Mouse (Mus musculus) lung, postnatal 0 days (tissue): ENCODE measurements around the gene Dusp11.

Experiments
- CTCF ChIP-seq: IDR thresholded peaks from 2 replicates; pipeline ENCODE4 v1.5.1; 2016; ENCODE audit warnings: antibody characterized with exemption, mild to moderate bottlenecking
- EP300 ChIP-seq: IDR thresholded peaks from 2 replicates; pipeline ENCODE4 v1.6.1; 2016; ENCODE audit warnings: antibody characterized with exemption, mild to moderate bottlenecking, control low read depth

DNA sequence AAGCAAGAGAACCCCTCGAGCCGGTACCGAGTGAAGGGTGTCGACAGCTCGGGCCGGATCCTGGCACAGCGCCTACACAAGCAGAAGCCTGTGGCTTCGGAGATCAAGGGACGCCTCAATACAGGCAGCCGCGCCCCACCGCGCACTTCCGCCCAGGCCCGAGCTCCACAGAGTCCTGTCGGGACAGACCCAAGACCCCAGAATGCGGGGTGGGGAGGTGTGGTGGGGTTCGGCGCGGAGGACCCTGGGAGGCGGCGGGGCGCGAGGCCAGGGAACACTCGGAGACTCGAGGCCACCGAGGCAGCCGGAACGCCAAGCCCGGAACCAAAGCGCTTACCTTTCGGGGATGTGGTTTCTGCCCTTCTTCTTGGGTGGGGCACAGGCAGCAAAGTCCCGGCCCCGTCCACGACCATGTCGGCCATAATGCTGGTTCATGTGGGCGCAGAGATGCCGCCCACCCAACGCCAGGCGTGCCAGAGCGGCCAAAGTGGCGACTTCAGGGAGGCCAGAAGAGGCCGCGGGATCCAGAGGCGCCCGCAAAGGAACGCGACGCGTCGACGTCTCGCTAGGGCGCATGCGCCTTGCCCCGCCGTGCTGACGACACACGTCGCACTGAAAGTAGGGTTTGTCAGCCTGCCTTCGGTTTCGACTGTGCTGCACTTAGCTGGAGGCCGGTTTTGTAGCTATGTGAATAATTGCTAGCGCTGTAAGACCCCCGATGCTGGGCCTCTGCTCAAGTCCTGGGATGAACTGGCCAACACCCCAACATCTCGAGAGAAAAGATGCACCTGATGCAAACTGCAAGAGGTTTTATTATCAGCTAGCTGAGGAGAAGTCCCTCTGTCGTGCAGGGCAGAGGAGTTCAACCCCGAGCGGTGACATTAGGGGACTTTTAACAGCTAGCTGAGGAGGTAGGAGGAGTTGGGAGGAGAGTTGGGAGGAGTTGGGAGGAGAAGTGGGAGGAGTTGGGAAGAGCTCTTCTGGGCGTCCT, at the start of gene Dusp11:
- TF ChIP-seq CTCF (peak; percentile 25), EP300 (no peak)
